Mouse (Mus musculus) G1E (cell line): ENCODE measurements around the gene Rasef.
"Not testable (repeated sequence)": the region's sequence is repeated elsewhere in the genome, so short reads cannot be mapped to it uniquely, and the experiment has no call there.

Experiments used
- CTCF ChIP-seq: IDR thresholded peaks from 2 replicates; pipeline ENCODE4 v1.5.1; 2012; ENCODE audit warnings: low read depth, low read length, inconsistent platforms, mixed read lengths
- GATA1 ChIP-seq: IDR thresholded peaks from 2 replicates; pipeline ENCODE4 v1.6.1; 2012; ENCODE audit warnings: borderline replicate concordance, low read length, inconsistent platforms, mixed read lengths
- GATA2 ChIP-seq: IDR thresholded peaks from 2 replicates; pipeline ENCODE4 v1.6.1; 2012; ENCODE audit warnings: low read depth, low read length, inconsistent platforms, borderline replicate concordance
- POLR2AphosphoS5 ChIP-seq: IDR thresholded peaks from 2 replicates; pipeline ENCODE4 v1.6.1; 2012; ENCODE audit warnings: low read depth, low read length, inconsistent platforms; ENCODE audit not compliant: insufficient replicate concordance
- TAL1 ChIP-seq: conservative IDR thresholded peaks from 2 replicates; pipeline ENCODE4 v1.6.1; 2012; ENCODE audit warnings: low read depth, low read length, inconsistent platforms, mixed read lengths

DNA sequence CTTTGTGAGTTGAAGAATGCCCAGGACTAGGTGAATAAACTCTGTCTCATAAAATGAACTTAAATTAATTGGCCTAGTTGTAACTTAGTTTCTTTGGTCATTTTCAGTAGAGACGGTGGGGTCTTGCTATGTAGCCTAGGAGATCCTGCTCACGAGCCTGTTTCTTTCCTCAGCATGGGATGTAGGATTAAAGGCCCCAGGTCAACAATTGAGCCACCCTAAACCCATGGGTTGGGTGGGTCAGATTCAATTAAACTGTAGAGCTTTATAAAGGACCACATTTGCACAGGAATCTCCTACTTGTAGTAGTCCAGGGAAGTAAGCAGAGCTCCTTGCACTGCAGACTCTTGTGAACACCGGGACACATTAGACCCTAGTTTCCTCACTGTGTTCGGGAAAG is 107.6 kb downstream of the Rasef start, which contains the start of gene Gm428:
- TF ChIP-seq CTCF, GATA1, POLR2AphosphoS5, TAL1, GATA2: not testable (repeated sequence)
